Mouse (Mus musculus) spleen, adult 12 weeks (tissue): ENCODE measurements around the gene C2cd4a.

Experiments used
- DNase-seq: peaks from one replicate; pipeline ENCODE4 v3.0.0; 2022; ENCODE audit warnings: low spot score

Gene C2cd4a

DNA sequence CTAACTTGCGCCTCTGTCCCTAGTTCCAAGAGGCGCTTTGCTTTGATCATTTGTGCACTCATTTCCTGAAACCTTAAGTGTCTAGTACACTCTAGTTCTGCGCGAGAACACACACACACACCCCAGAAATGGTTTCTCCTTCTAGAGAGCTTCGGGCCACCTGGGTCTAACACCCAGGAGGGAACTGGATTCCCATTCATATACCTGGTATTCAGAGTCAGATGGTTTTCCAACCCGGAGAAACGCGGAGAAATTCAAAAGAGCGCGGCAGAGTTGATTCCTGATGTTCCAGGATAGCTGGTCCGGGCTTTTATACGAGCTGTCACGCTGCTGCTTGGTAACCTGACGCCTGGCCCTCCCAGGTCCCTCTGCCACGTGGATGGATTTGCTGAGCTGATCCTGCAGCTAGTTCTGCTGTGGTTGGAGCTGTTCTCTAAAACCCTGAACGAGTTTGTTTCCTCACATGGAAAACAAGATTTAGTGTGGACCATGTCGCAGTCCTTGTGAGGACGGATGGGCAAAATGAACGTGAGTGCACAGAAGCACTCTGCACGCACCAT lies at the start of gene C2cd4a:
TSS of gene C2cd4a (minus strand) at position 285 of the 560 bp plus-strand sequence.
- DNase-seq: no peak

DNA sequence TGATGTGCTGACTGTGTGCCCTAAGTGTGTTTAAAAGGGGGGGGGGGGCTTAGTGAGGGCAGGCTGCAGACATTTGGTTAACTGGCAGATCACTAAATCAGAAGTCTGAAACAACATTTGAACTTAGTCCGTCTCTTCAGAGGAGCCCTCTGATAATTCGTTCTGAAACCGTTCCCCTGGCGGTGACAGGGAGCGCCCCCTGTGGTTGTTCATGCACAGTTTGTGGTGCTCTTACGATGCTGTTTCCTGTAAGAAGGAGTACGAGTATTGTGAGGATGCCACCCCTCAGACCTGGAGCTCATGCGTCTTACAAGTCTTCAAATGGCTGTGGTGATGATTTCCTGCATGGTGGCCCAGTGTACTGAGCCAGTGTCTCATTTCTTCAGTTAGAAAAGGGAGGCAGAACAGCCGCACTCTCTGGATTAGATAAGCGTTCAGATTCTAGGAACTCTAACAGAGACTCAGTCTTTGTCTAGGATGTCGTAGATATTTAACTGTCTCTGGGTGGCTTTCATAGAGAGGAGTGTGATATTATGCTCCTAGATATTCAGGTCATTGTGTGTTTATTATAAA lies 46.2 kb upstream of the C2cd4a start:
- no peak for DNase-seq

DNA sequence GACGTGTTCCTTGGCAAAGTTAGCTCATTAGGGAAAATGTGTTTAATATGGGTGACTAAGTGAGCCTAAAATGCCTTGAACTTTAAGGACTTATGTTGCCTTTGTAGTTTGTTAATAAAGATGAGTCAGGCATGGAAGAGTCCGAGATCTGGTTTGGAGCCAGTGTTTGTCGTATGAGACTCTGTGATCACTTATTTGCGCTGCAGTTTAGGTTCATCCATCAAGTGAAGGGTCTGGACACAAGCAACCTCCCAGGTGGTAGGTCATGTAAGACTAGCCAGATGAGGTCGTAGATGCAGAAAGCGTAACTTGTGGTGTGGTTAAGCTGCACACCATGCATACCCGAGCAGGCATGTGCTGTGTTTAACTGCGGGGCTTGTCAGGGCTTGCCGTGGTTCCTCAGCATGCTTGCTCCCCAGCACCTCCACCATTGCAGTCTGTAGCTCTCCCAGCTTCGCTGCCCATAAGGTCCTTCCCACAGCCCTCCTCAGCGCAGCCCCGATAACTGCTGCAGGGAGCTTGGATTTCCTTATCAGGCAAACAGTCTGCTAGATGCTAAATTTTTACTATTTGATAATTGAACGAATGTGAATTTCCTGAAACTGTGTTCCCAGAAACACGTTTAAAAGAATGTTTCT lies 45.1 kb upstream of the C2cd4a start:
- peak; percentile 15 for DNase-seq

DNA sequence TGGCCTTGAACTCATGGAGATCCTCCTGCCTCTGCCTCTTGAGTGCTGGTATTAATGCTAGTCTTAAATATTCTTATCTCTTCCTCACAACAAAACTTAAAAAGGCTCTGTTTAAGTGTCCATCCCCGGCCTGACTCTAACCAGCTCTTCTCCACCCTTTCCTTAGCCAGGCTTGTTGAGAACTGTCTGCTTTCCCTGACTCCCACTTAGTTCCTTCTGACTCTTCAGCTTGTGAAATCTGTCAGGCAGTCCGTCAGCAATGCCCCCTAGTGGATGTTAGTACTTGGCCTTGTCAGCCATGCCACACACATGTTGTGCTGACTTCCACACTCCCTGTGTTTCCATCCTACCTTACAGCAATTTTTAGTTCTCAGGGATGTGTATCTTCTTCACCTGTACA lies 43.2 kb upstream of the C2cd4a start:
- no peak for DNase-seq

DNA sequence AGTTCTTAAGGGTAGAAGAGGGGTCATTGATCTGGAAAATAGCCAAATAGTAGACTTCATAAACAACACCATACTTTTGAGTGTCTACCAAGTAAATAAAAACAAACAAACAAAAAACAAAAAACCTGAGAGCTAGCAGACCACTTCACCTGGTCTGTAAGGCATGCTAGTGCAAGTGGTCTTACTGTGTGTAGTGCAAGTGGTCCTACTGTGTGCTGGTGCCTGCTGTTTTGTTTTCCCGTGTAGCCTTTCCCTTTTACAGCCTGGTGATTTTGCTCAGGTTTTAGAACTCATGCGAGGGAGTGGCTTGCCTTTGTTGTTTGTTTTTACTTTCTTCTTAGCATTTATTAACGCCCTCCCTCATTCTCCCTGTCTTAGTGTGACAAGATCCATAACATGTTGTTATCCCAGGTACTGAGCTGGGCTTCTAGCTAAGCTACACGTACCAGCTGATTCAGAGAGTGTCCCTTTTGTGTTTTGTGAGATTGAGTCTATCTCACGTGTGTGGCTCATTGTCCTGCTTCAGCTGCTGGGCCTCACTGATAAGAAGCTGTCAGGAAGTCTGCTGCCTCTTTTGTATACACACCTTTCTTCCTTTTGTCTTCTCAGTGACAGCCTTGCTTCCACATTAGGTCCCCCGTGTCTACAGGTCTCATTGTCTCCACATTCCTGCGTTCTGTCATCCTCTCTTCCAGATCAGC lies 42.5 kb upstream of the C2cd4a start:
- DNase-seq: no peak

DNA sequence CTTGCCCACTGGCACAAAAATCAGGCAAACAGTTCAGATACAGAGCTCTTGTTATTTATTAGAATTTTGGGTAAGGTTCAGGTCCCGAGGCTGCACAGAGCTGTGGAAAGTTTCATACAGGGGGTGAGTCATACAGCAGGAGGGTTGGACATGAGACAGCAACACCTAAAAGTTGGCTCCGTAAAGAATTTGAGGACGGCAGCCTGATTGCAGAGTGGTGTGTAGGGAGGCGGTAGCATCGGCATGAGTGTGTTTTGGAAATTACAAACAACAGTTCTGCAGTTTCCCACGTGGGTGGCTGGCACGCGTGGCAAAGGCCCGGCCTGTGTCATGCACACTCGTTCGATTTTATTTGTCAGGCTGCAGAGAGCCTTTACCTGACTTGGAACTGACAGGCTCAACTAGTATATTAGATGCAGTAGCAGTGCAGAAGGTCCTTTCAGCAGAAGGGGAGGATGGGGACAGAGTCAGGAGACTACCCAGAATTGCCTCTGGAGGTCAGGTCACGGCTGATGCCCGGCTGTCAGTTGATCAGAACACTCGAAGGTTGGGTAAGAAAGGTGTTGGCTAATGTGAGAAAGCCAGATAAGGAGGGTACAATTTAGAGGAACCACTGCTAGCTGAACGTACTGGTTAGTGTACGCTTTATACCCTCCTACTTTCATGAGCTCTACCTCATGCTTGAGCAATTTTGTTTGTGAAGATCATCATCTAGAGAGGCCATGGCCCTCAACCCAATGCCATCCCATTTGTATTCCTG lies 37.7 kb upstream of the C2cd4a start:
- DNase-seq: no peak

DNA sequence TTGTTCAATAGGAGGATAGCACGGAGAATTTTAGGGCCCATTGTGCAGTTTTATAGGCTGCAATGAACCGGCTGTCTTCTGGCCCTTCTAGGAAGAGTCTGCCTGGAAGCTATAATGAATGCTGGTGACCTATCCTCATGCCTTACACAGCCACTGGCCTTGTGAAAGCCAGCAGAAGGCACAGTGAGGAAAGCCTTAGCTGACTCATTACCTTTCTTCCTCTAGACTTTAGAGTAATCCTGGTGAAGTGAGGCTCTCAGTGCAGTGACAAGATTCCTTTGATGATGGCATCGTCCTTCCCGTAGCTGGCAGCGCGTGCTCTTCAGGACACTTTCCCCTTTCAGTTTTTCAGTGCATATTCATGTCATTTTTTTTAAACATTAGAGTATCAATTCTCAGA lies 35.3 kb upstream of the C2cd4a start:
- DNase-seq: no peak

DNA sequence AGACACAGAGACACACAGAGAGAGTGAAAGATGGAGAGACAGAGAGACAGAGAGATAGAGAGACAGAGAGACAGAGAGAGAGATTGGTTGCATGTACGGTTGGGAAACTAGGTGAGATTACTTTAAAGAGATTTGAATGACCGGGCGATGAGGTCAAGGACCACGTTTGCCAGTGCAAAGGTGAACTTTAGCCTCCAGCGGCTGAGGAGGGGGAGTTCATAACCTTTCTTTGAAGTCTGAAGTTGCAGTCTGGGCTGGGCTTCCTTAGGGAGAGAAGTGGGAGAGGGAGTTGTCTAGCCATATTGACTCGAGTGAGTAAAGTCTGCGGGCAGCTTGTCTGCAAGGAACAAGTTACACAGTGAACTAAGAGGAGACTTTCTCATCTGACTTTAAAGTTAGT lies 33.3 kb upstream of the C2cd4a start:
- DNase-seq: no peak

DNA sequence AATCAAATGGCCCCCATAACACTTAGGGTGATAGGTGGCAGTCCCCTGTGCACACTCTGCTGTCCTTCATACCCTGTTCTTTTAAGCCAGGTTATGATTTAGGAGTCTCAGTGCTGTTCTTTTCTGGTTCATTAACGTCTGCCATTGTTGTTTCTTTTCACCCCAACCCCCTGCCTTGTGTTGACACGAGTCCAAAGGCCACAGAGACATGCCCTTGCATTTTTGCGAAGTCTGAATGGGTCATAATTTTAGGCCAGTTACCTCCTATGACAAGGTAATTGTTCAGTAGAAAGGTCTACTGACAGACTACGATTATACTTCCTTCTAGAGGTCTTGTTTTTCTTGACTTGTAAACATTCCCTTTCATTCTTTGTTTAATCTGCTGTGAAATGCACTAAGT lies 31.9 kb upstream of the C2cd4a start:
- DNase-seq: no peak

DNA sequence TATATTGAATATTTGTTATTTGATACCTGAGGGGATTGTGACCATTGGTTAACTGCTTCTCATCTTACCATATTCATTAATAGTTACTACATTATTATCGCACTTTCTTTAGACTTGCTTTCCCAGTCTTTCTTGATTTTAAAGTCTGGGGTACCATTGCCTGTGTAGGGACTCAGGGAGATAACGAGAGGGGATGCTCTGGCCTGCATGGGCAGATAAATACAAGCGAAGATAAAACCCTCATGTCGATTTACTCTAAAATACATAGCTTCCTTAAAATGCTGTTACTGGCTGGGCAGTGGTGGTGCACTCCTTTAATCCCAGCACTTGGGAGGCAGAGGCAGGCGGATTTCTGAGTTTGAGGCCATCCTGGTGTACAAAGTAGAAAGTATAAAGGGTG lies 31.2 kb upstream of the C2cd4a start:
- no peak for DNase-seq

DNA sequence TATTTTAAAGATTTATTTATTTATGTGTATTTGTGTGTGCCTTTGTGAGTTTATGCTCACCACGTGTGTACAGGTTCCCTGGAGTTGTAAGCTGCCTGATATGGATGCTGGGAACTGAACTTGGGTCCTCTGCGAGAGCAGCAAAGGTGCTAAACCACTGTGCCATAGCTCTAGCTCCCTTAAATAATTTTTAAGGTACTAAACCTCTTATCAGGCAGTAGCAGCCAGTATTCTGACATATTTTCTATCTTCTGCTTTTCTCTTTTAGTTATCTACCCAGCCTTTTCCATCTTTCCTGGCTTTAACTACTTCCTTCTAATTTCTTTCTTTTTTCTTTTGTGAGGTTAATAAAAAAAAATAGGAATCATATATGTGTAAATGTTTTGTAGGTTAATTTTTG lies 28.1 kb upstream of the C2cd4a start:
- DNase-seq: no peak

DNA sequence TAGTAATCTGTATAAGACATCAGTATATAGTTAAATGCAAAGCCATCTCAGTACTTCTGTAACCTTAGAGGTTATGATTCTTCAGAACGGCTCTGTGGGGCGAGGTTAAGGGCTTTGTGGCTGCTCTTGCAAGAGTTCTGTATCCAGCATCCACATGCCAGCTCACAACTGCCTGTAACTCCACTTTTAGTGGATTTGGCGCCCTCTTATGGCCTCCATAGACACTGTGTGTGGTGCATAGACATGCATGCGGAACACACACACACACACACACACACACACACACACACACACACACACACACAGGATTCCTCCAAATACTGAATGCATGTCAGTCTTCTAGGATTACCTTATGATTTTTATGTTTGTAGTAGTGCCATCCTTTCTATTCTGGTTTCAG lies 19.0 kb upstream of the C2cd4a start:
- DNase-seq: no peak

DNA sequence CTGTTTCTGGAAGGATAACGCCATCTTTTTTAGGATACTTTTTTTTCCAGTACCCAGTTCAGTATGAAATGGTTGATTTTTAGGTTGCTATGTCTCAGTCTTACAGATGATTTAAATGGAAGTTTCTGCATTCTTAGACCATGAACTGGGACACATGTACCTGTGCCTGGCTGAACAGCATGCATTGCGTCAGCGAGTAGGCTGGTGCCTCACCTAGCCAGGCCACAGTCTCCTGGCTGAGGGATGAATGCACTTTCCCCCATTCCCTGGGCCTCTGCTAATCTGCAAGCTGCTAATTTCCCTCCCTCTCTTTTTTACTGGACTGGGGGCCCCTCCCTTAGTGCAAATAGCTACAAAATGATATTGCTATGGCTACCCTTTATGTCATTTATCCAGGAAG lies 17.7 kb upstream of the C2cd4a start:
- no peak for DNase-seq

DNA sequence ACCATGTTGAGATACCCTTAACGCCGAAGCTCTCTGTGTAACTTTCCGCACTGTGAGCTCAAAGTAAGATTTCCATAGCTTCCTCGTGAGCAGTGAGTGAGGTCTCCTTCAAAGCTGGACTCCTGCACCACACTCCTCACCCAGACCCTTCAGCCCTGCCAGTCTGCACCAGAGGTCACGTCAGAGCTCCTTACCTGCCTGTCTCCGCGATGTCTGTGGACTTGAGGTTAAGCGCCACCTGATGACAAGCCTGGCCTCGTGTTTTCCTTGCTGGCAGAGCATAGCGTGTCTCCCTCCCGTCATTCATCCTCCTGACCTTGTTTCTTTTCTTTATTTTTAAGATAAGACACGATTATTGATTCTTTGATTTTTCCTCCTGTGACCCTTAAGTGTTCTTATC lies 17.3 kb upstream of the C2cd4a start:
- no peak for DNase-seq

DNA sequence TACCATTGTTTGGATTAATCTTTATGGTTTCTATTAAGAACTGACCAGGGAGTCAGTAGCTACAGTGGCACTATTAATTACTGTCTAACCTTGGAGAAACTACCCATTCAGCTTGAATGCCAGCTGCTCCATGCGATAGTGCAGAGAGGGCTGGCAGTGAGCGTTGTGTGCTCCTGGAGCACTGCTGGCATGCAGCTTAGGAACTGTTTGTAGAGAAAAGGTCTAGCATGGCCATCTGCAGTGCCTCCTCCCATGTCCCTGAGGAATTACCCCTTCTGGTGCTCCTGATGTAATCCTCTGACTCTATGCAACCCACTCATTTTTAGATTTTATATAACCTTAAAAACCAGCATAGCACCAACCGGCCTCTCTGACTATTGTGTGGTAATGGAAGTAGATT lies 15.5 kb upstream of the C2cd4a start:
- no peak for DNase-seq

DNA sequence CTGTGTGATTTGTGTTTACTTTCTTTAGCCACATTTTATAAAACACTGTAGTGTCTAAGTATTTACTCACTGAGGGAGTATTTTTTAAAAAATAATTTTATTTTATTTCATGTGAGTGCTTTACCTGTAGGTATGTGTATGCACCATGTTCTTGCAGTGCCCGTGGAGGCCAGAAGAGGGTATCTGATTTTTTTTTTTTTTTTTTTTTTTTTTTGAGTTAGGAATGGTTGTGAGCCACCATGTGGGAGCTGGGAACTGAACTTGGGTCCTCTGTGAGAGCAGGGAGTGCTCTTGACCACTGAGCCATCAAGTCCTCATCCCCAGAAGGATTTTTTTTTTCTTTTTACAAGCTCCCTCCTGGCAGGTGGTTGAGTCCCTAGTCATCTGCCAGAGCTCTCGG lies 14.0 kb upstream of the C2cd4a start:
- no peak for DNase-seq

DNA sequence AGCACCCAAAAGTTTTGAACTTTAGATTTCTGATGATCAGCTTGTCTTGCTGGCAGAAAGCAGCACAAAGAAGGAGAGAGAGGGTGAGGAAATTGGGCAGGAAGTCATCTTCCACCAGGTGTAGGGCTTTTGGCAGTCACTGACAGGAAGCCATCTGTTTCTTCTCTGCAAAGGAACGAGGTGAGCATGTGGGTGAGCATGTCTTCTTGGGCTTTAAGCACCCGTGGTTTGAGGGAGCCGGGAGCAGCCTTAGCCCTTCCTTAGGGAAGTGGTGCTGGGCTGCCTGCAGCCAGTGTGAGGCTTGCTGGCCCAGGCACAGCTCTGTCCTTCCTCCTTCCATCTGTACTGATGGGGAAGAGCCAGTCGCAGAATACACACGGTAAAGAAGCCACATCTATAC lies 13.5 kb upstream of the C2cd4a start:
- no peak for DNase-seq

DNA sequence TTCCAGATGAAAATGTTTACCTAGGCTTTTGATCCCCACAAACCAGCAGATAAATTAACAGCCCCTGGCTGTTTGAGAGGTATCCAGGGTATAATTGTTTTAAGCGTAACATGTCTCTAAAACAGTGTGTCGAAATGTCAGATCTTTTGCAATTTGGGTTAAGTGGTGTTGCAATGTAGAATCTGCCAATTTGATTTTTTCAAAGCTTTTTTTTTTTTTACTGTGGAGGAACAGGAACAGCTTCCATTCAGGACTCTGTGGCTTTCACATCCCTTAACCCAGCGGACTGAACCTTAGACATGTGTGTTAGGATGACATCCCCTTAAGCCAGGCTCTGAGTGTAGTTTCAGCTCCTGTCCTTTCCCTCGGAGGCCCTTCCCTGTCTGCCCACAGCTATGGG lies 12.9 kb upstream of the C2cd4a start:
- no peak for DNase-seq

DNA sequence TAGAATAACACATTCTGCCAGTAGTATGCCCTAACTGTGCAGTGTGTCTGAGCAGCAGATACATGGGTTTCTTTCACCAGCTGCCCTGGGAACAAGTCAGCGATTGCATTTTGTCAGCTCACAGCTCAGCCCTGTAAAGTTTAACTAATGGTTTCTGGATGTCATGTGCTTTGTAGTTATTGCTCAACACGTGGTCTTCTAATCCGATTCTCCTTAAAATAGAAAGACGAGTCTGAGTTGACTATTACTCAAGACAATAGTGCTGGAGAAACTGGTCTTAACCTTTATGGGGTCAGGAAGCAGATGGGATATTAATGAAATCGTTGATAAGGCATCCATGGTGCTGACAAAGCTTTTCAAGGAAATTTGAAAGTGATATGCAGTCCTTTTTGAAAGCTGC lies 10.7 kb upstream of the C2cd4a start:
- DNase-seq: no peak

DNA sequence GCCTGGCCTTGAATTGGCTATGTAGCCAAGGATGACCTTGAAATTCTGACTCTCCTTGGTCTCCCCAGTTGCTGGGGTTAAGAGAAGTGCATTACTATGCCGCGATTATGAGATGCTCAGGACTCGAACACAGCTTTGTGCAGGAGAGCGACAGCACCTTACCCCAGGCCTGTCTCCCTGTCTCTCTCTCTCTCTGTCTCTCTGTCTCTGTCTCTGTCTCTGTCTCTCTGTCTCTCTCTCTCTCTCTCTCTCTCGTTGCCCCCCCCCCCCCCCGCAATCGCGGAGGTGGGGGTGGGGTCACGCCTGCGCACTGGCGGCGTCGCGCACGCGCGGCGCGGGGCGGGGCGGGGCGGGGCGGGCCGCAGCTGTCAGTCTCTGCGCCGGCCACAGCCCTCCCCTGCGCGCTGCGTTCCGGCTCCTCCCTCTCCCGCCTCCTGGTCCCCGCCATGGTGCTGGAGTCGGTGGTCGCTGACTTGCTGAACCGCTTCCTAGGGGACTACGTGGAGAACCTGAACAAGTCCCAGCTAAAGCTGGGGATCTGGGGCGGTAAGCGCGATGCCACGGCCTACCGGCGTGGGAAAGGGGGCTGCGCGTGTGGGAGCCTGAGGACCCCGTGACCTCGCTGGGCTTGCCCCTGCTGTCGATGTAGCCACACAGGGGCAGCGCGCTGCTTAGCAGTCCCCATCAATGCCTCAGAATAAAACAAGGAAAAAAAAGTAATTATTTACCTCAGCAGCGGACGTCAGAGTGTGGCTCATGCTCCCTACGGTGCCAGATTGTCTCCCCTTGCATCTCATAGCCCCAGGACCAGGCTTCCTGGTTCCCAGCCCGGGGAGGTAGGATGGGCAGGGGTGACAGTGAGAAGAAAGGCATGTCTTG lies 8.1 kb upstream of the C2cd4a start, which contains the start of gene Vps13c:
TSS of gene Vps13c (plus strand) at position 416 of the 879 bp plus-strand sequence.
- peak; percentile 69 for DNase-seq

DNA sequence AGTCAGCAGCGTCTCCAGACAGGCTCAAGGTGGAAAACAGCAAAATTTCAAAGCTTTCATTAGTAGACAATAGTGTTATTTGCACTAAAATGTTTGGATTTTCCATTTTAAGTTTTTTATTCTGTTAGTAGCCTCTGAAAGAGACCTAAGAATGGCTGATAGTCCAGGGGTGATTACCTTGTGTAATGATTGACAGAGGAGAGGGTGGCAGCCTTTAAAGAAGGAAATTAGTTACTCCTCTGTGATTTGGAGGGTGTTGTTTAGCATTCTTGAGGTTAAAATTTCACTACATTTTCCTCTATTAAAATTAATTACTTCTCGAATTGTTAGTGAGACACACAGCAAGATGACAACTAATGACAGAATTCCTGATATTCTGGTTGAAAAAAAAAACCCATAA lies 5.2 kb upstream of the C2cd4a start:
- DNase-seq: no peak

DNA sequence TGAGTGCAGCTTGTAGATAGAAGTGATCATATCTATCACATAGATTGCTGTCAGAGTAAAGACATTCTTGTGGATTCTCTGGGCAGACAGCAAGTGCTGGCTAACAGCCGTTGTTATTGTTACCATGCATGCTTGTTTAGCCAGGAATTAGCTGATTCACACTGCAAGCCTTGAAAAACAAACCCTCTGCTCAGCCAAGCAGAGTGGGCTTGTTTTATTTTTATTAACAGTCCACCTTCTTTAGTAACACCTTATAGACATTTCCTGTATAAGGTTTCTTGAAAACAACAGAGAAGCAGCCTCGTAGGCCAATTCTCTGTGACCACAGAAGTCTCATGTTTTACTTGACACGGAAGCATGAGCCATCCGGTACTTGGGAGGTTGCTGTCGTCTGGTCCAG lies 2.4 kb upstream of the C2cd4a start:
- DNase-seq: no peak
